Mouse (Mus musculus) MEL (cell line): Measurements from ENCODE around the gene Cfd.
"Not testable (repeated sequence)": the region's sequence is repeated elsewhere in the genome, so short reads cannot be mapped to it uniquely, and the experiment has no call there.

Experiments
- CHD2 ChIP-seq: IDR thresholded peaks from 2 replicates; pipeline ENCODE4 v1.6.1; 2011; ENCODE audit warnings: low read length, improper control_type of control experiment
- CTCF ChIP-seq, 3 experiments: IDR thresholded peaks in 2 of 3; conservative IDR thresholded peaks in 1 of 3; 2 replicates each; pipeline ENCODE4 v1.5.1; 2011 to 2012; ENCODE audit warnings: low read length in 3 of 3, low read depth in 2 of 3, mild to moderate bottlenecking in 2 of 3, improper control_type of control experiment in 1 of 3, inconsistent platforms in 1 of 3, mixed read lengths in 1 of 3, moderate library complexity in 1 of 3; ENCODE audit not compliant: control insufficient read depth in 1 of 3, insufficient read depth in 1 of 3, poor library complexity in 1 of 3, severe bottlenecking in 1 of 3
- GATA1 ChIP-seq: IDR thresholded peaks from 2 replicates; pipeline ENCODE4 v1.6.1; 2011; ENCODE audit warnings: low read depth, low read length, improper control_type of control experiment
- MEF2A ChIP-seq: IDR thresholded peaks from 2 replicates; pipeline ENCODE4 v1.6.1; 2014; ENCODE audit warnings: low read depth, mild to moderate bottlenecking, inconsistent platforms, low read length, improper control_type of control experiment; ENCODE audit not compliant: poor library complexity, insufficient replicate concordance, severe bottlenecking; ENCODE audit errors: extremely low read depth
- MYC ChIP-seq: IDR thresholded peaks from 2 replicates; pipeline ENCODE4 v1.6.1; 2011; ENCODE audit warnings: low read depth, mild to moderate bottlenecking, low read length, improper control_type of control experiment, moderate library complexity
- RAD21 ChIP-seq: IDR thresholded peaks from 2 replicates; pipeline ENCODE4 v1.6.1; 2011; ENCODE audit warnings: mild to moderate bottlenecking, low read depth, low read length, improper control_type of control experiment
- SIN3A ChIP-seq: IDR thresholded peaks from 2 replicates; pipeline ENCODE4 v1.6.1; 2012; ENCODE audit warnings: low read length, improper control_type of control experiment, inconsistent platforms
- USF2 ChIP-seq, 2 experiments: IDR thresholded peaks; 2 replicates each; pipeline ENCODE4 v1.6.1; 2011 to 2012; ENCODE audit warnings: improper control_type of control experiment in 2 of 2, low read length in 2 of 2, borderline replicate concordance in 1 of 2, inconsistent platforms in 1 of 2, low read depth in 1 of 2, mild to moderate bottlenecking in 1 of 2; ENCODE audit not compliant: insufficient read depth in 1 of 2

GRCm38 (mm10) chr10:79884938-79885337, 5.7 kb upstream of the Cfd start:
- not testable (repeated sequence) for TF ChIP-seq CHD2; CTCF (IDR thresholded peaks at IDR 0.05 in 2 of 3, conservative IDR thresholded peaks at IDR 0.05 in 1 of 3; ENCODE audit: control insufficient read depth in 1 of 3, insufficient read depth in 1 of 3, low read depth in 2 of 3, low read length in 3 of 3, poor library complexity in 1 of 3, severe bottlenecking in 1 of 3); GATA1; USF2 (IDR thresholded peaks at IDR 0.05; ENCODE audit: borderline replicate concordance in 1 of 2, insufficient read depth in 1 of 2, low read depth in 1 of 2, low read length in 2 of 2); MYC; MEF2A; SIN3A; RAD21
